Mouse (Mus musculus) adipose tissue, adult 10 weeks (tissue): ENCODE measurements around the gene Atp1a3. TPM values are rescaled to one million over a fixed set of nuclear protein-coding genes. Genes with fewer than 3 reads are reported as not detected.

Experiments used
- polyA plus RNA-seq: library from polyadenylated mRNA; stranded (reverse); fragments of 350-450 nt; fragmentation: Illumina TruSeq; extraction: RNeasy Lipid Tissue Mini Kit (QIAGEN cat#74804); gene quantifications from one replicate; pipeline ENCODE4 v1.2.3, GENCODE M21; 2014; ENCODE audit warnings: low read depth, low replicate concordance

Atp1a3 gene
- polyA plus RNA-seq, result 2.9 TPM

GRCm38 (mm10) chr7:25005421-25006065 lies at the start of gene Atp1a3:
TSS of gene Atp1a3 (minus strand) at chr7:25005958.

GRCm38 (mm10) chr7:24971972-24972893 lies 33.5 kb downstream of the Atp1a3 start, which contains the start of gene Rabac1:
TSS of gene Rabac1 (minus strand) at chr7:24972754.

GRCm38 (mm10) chr7:24944257-24944950 lies 61.4 kb downstream of the Atp1a3 start, which contains the start of gene Gm4881:
TSS of gene Gm4881 (minus strand) at chr7:24944494.

Other genes starting within 250 kb of the Atp1a3 start
- gene Cd177, start 245.6 kb downstream of the Atp1a3 start, polyA plus RNA-seq, result 1.2 TPM
- gene Ceacam10, start 228.8 kb downstream of the Atp1a3 start, polyA plus RNA-seq, result 509 TPM
- 1.8 TPM for gene Gm9844, start 143.7 kb downstream of the Atp1a3 start, polyA plus RNA-seq
- gene Lypd4, start 136.0 kb downstream of the Atp1a3 start, polyA plus RNA-seq, result 8.7 TPM
- gene Dmrtc2, start 135.9 kb downstream of the Atp1a3 start, polyA plus RNA-seq, result 1.4 TPM
- 1,055 TPM for gene Rps19, start 121.6 kb downstream of the Atp1a3 start, polyA plus RNA-seq
- gene Cd79a, start 108.6 kb downstream of the Atp1a3 start, polyA plus RNA-seq, result 0.69 TPM
- gene Arhgef1, start 103.0 kb downstream of the Atp1a3 start, polyA plus RNA-seq, result 85.9 TPM
- gene Gm4881, start 61.5 kb downstream of the Atp1a3 start, polyA plus RNA-seq, result not detected
- gene Rabac1, start 33.2 kb downstream of the Atp1a3 start, polyA plus RNA-seq, result 305 TPM
- 8.7 TPM for gene Grik5, start 66.4 kb upstream of the Atp1a3 start, polyA plus RNA-seq
- gene Zfp574, start 66.6 kb upstream of the Atp1a3 start, polyA plus RNA-seq, result 12.5 TPM
- 1.4 TPM for gene Pou2f2, start 173.8 kb upstream of the Atp1a3 start, polyA plus RNA-seq
- gene Dedd2, start 214.7 kb upstream of the Atp1a3 start, polyA plus RNA-seq, result 15.0 TPM
- gene Zfp526, start 215.5 kb upstream of the Atp1a3 start, polyA plus RNA-seq, result 7.4 TPM
- 81.2 TPM for gene Gsk3a, start 231.9 kb upstream of the Atp1a3 start, polyA plus RNA-seq
- 32.2 TPM for gene Erf, start 244.8 kb upstream of the Atp1a3 start, polyA plus RNA-seq